Mouse (Mus musculus) kidney, adult 2 months (tissue): ENCODE measurements around the gene Mfsd4b4. TPM values are rescaled to one million over a fixed set of nuclear protein-coding genes. Genes with fewer than 3 reads are reported as not detected.

Source experiments
- DNase-seq: peaks from one replicate; pipeline ENCODE4 v3.0.0; 2021
- H3K27ac ChIP-seq: fragments of 200-500 bp; 2 replicates; pipeline ENCODE4 v1.5.1; 2012; ENCODE audit warnings: low read depth, low read length, control low read depth, inconsistent platforms; ENCODE audit not compliant: insufficient read depth
- H3K27me3 ChIP-seq: fragments of 200-500 bp; replicated peaks from 2 replicates; pipeline ENCODE4 v1.6.1; 2012; ENCODE audit warnings: mild to moderate bottlenecking, moderate library complexity, low read length, inconsistent platforms; ENCODE audit not compliant: control insufficient read depth, insufficient read depth
- H3K36me3 ChIP-seq: fragments of 200-500 bp; 2 replicates; pipeline ENCODE4 v1.6.1; 2012; ENCODE audit warnings: mild to moderate bottlenecking, moderate library complexity, low read length, inconsistent platforms; ENCODE audit not compliant: control insufficient read depth, insufficient read depth
- H3K4me1 ChIP-seq: fragments of 200-500 bp; 2 replicates; pipeline ENCODE4 v1.6.1; 2011; ENCODE audit warnings: low read length; ENCODE audit not compliant: control insufficient read depth, insufficient read depth
- H3K4me3 ChIP-seq: fragments of 200-500 bp; 2 replicates; pipeline ENCODE4 v1.5.1; 2011; ENCODE audit warnings: mild to moderate bottlenecking, low read depth, low read length, control low read depth; ENCODE audit not compliant: insufficient read depth
- CTCF ChIP-seq: fragments of 200-500 bp; conservative IDR thresholded peaks from 2 replicates; pipeline ENCODE4 v1.5.1; 2011; ENCODE audit warnings: low read depth, mild to moderate bottlenecking, control low read depth, low read length, moderate library complexity, mixed read lengths; ENCODE audit not compliant: insufficient read depth, insufficient read length
- POLR2A ChIP-seq: fragments of 200-500 bp; IDR thresholded peaks from one replicate; pipeline ENCODE4 v1.6.1; 2011; ENCODE audit warnings: low read depth, low read length, control low read depth
- WGBS: fragments of 180-500 bp; shearing (Covaris S2); methylation state at CpG from one replicate; pipeline ENCODE4 v1.1.7; 2018; 5-methylcytosine and 5-hydroxymethylcytosine counted together
- polyA plus RNA-seq: library from polyadenylated mRNA; depleted of rRNA; stranded (reverse); fragments of >200 nt; gene quantifications from 2 replicates; pipeline ENCODE4 v1.2.3, GENCODE M21; 2012

Mfsd4b4 gene
- polyA plus RNA-seq, 1 experiment: 3.4 TPM

DNA sequence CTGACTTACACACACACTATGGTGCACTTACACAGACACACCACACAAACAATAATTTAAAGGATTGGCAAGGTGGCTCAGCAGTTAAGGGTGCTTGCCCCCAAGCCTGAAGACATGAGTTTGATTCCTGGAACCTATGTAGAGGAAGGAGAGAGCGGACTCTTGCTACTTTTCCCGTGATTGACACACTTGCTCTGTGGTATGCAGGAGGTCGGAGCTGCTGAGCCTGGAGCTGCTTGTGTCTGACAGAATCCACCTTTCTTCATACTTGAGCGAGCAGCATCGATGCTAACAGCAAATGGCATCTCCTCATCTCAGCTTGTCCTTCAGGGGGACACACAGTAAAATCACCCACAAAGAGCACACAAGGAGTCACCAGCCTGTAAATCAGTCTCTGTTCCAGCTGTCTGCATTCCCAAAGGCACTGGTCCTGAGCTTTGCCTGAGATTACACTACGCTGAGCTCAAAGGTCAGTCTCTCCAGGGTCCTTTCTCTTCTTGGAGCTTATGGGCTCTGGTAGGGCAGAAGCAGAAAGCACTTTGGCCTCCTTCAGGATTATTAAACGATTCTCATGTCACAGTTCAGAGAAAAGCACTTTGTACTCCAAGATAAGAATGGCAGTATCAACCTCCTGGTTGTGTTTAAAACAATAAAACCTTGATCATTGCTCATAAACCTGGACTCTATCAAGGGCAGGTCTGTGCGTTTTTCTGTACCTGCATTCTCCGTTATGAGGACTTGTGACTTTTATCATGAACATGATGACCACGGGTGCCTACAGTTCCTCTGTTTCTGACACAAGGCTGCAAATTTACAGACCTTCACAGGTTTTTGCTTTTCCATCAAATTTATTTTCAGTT, 8.0 kb upstream of the Mfsd4b4 start:
- TF ChIP-seq POLR2A (no peak), CTCF (no peak)
- Histone ChIP-seq H3K36me3 (no peaks in the 10 kb centered on the region), H3K27me3 (no peaks in the 10 kb centered on the region), H3K4me3 (no peak overlapping the region), H3K27ac (peak overlapping the region; percentile 72), H3K4me1 (peaks cover 17% of the 10 kb centered on the region; the same call in 1 of the 2 replicates)
- WGBS: 34% methylated on average over 10 of the region's 10 CpGs
- peak; percentile 90 for DNase-seq

- DNase-seq: peak; percentile 51
- 55% methylated on average over 3 of the region's 3 CpGs for WGBS
- Histone ChIP-seq H3K4me3 (no peak overlapping the region), H3K27me3 (no peaks in the 10 kb centered on the region), H3K4me1 (peaks cover 20% of the 10 kb centered on the region; the same call in 1 of the 2 replicates), H3K27ac (peak overlapping the region; percentile 77; the same call in 1 of the 2 replicates), H3K36me3 (no peaks in the 10 kb centered on the region)
- TF ChIP-seq CTCF (no peak), POLR2A (no peak)
Measured at GRCm38 (mm10) chr10:39904191-39904590, 5.2 kb upstream of the Mfsd4b4 start.

- Histone ChIP-seq H3K4me3 (no peak overlapping the region), H3K27me3 (no peaks in the 10 kb centered on the region), H3K36me3 (no peaks in the 10 kb centered on the region), H3K4me1 (peaks cover 2% of the 10 kb centered on the region; the same call in 1 of the 2 replicates), H3K27ac (no peak overlapping the region)
- TF ChIP-seq CTCF (0 out of 2 replicates have a peak, but pooled peaks have one; percentile 29), POLR2A (no peak)
- DNase-seq: peak; percentile 46
- 76% methylated on average over 5 of the region's 5 CpGs for WGBS
Measured at GRCm38 (mm10) chr10:39896503-39896902, 2.5 kb downstream of the Mfsd4b4 start.

DNA sequence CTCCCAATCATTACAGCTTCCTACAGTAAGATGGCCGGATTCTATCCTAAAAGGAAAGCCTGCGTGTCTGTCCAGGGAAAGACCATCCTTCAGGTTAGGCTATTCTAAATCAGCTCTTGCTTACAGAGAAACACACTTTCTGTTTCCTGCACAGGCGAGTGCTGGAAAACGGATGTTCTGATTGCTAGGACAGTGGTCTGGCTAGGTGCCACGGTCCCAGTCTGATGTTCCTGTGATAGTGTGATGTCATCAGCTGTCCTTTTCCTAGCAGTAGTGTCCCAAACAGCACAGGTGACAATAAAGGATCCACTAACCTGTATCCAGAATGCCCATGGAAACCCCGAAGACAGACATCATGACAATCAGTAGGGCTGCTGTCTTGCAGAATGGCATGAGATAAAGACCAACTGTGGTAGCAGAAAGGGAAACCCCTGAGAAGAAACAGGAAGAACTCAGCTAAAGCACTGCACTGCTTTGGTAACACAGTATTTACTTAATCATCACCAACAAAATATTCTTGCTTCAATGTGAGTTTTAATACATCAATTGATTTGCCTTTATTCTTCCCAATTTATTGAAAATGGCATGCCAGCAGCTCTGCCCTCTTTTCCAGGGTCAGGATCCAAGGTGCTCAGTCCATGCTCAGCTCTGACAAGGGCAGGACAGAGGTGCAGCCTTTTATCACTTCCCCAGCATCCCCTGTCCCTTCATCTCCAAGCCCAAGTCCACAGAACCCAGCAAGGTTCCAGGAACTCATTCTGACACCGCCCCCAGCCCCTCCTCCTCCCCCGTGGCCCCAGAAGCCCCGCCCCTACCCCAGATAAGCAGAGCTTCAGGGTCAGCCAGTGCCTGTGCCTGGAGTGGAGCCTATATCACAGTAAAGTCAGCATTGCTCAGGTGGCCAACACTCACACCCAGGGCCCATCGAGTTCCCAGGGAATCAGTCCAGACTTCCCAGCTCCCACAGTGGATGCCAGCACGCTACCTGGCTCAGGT, 5.0 kb downstream of the Mfsd4b4 start:
- Histone ChIP-seq H3K4me1 (no peaks in the 10 kb centered on the region), H3K4me3 (no peak overlapping the region), H3K27ac (no peak overlapping the region), H3K27me3 (no peaks in the 10 kb centered on the region), H3K36me3 (no peaks in the 10 kb centered on the region)
- 79% methylated on average over 11 of the region's 11 CpGs for WGBS
- TF ChIP-seq CTCF (no peak), POLR2A (no peak)
- peak; percentile 32 for DNase-seq

DNA sequence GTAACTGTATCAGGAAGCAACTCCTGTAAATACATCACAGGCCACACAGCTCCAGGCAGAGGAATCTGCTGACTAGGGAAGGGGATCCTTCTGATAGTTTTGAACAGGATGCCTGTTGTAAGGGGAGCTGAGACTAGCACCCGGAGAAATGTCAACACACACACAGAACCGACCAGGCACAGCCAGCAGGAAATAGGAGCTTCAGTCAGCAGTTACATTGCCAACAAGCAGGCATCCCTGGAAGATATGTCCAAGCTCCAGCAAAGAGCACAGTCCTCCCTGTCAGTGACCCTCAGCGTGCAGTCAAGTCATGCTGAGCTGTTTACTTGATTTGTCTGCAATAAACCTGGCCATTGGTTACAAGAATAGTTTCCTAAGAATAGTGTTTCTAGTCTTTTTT, 10.4 kb downstream of the Mfsd4b4 start:
- H3K4me3 ChIP-seq: no peak overlapping the region
- 28% methylated on average over 3 of the region's 3 CpGs for WGBS
- TF ChIP-seq POLR2A: no peak
- no peak for TF ChIP-seq CTCF
- H3K4me1 ChIP-seq: no peaks in the 10 kb centered on the region
- no peaks in the 10 kb centered on the region for H3K27me3 ChIP-seq
- H3K27ac ChIP-seq: no peak overlapping the region
- H3K36me3 ChIP-seq: no peaks in the 10 kb centered on the region
- DNase-seq: peak; percentile 62

- DNase-seq: no peak
- Histone ChIP-seq H3K36me3 (peaks cover 8% of the 10 kb centered on the region; the same call in 1 of the 2 replicates), H3K27me3 (no peaks in the 10 kb centered on the region), H3K4me3 (no peak overlapping the region), H3K27ac (no peak overlapping the region), H3K4me1 (no peaks in the 10 kb centered on the region)
- no peak for TF ChIP-seq POLR2A
- 87% methylated on average over 2 of the region's 2 CpGs for WGBS
Measured at GRCm38 (mm10) chr10:39865509-39865908, 33.5 kb downstream of the Mfsd4b4 start.
